Comparison of ENCODE assay signal across 15 mouse cellular contexts in genomic region chr3:8006708-8007395, GRCm38 (mm10).
DNase-seq lines count a peak whose midpoint lies in the region; ATAC-seq and TF ChIP-seq lines count a peak whose summit lies in the region.
"Had no signal": no experiment of that assay in that cellular context is flagged by ENCODE, and none has a peak within 500 bp of the region (broad histone marks: within the 10 kb centered on the region; RNA-seq: fewer than 3 reads in every experiment).

No protein-coding gene starts in this region.

- no peaks in the 10 kb centered on the region for H3K36me3 ChIP-seq in intestine, embryonic 15.5 days
- H3K36me3 ChIP-seq in kidney, postnatal 0 days (ENCODE audit: insufficient read depth, low read length): no peaks in the 10 kb centered on the region
- no peaks in the 10 kb centered on the region for H3K36me3 ChIP-seq in stomach, postnatal 0 days (ENCODE audit: control insufficient read depth, insufficient read depth, low read length)
- H3K36me3 ChIP-seq in hindbrain, postnatal 0 days (ENCODE audit: insufficient read depth, low read length): no peaks in the 10 kb centered on the region
- H3K36me3 ChIP-seq: heart, embryonic 12.5 days; hindbrain, embryonic 12.5 days had no signal

- no peak overlapping the region for H3K27ac ChIP-seq in intestine, embryonic 15.5 days
- 0 out of 2 replicates have a peak overlapping the region, but pooled peaks have one; percentile 31 for H3K27ac ChIP-seq in kidney, postnatal 0 days
- no peak overlapping the region for H3K27ac ChIP-seq in stomach, postnatal 0 days (replicated peaks)
- H3K27ac ChIP-seq in hindbrain, postnatal 0 days: no peak overlapping the region
- H3K27ac ChIP-seq: hindbrain, embryonic 12.5 days had no signal

- no peaks in the 10 kb centered on the region for H3K9me3 ChIP-seq in intestine, embryonic 15.5 days
- no peaks in the 10 kb centered on the region for H3K9me3 ChIP-seq in kidney, postnatal 0 days (replicated peaks; ENCODE audit: low read length)
- no peaks in the 10 kb centered on the region for H3K9me3 ChIP-seq in stomach, postnatal 0 days (ENCODE audit: control insufficient read depth, low read length)
- H3K9me3 ChIP-seq in hindbrain, postnatal 0 days (ENCODE audit: low read length): no peaks in the 10 kb centered on the region
- H3K9me3 ChIP-seq: heart, embryonic 12.5 days; hindbrain, embryonic 12.5 days had no signal

- H3K4me3 ChIP-seq in intestine, embryonic 15.5 days (replicated peaks): no peak overlapping the region
- no peak overlapping the region for H3K4me3 ChIP-seq in kidney, postnatal 0 days (replicated peaks; ENCODE audit: low read depth, low read length)
- no peak overlapping the region for H3K4me3 ChIP-seq in stomach, postnatal 0 days (ENCODE audit: low read depth, low read length)
- no peak overlapping the region for H3K4me3 ChIP-seq in hindbrain, postnatal 0 days (ENCODE audit: low read length)
- H3K4me3 ChIP-seq: heart, embryonic 12.5 days; hindbrain, embryonic 12.5 days had no signal

- no peak for TF ChIP-seq CTCF in kidney, postnatal 0 days (IDR thresholded peaks at IDR 0.05; ENCODE audit: low read depth)
- no peak for TF ChIP-seq CTCF in stomach, postnatal 0 days (IDR thresholded peaks at IDR 0.05; ENCODE audit: low read depth)
- TF ChIP-seq CTCF in hindbrain, postnatal 0 days (IDR thresholded peaks at IDR 0.05; ENCODE audit: low read depth): no peak

- H3K27me3 ChIP-seq in intestine, embryonic 15.5 days (replicated peaks): no peaks in the 10 kb centered on the region
- H3K27me3 ChIP-seq in kidney, postnatal 0 days (ENCODE audit: insufficient read depth, low read length): no peaks in the 10 kb centered on the region
- no peaks in the 10 kb centered on the region for H3K27me3 ChIP-seq in stomach, postnatal 0 days (ENCODE audit: control insufficient read depth, insufficient read depth, low read length)
- H3K27me3 ChIP-seq in hindbrain, postnatal 0 days (ENCODE audit: insufficient read depth, low read length): no peaks in the 10 kb centered on the region
- H3K27me3 ChIP-seq: heart, embryonic 12.5 days; hindbrain, embryonic 12.5 days had no signal

- 54% methylated on average over 10 of the region's 10 CpGs for WGBS in intestine, embryonic 15.5 days
- WGBS in kidney, postnatal 0 days: 48% methylated on average over 10 of the region's 10 CpGs
- 51% methylated on average over 10 of the region's 10 CpGs for WGBS in stomach, postnatal 0 days
- 72% methylated on average over 10 of the region's 10 CpGs for WGBS in hindbrain, postnatal 0 days

- 0 out of 2 replicates have a peak overlapping the region, but pooled peaks have one; percentile 18 for H3K4me2 ChIP-seq in intestine, embryonic 15.5 days (replicated peaks)
- H3K4me2 ChIP-seq in kidney, postnatal 0 days (ENCODE audit: low read length): peak overlapping the region; percentile 16; the same call in 1 of the 2 replicates
- no peak overlapping the region for H3K4me2 ChIP-seq in stomach, postnatal 0 days (replicated peaks; ENCODE audit: low read depth)
- no peak overlapping the region for H3K4me2 ChIP-seq in hindbrain, postnatal 0 days (ENCODE audit: low read depth, low read length)
- H3K4me2 ChIP-seq: heart, embryonic 12.5 days; hindbrain, embryonic 12.5 days had no signal

- peak; percentile 9 for DNase-seq in embryo, embryonic 10 days (ENCODE audit: low spot score)
- DNase-seq in embryo, embryonic 9.5 days (ENCODE audit: extremely low spot score): no peak
- DNase-seq in kidney, postnatal 0 days (ENCODE audit: low spot score): peak; percentile 41
- DNase-seq in stomach, postnatal 0 days (ENCODE audit: low spot score): peak; percentile 15
- DNase-seq in hindbrain, postnatal 0 days (ENCODE audit: low spot score): no peak
- DNase-seq in urinary bladder, adult 2 months (ENCODE audit: low spot score): no peak
- no peak for DNase-seq in c-Kit-positive CD71-positive TER-119-positive erythroid progenitor cells, embryonic 14.5 days (ENCODE audit: low spot score)
- DNase-seq: cerebellum, adult 8-10 months; gastrocnemius, postnatal 14 days; layer of hippocampus, adult 9-11 months; lung, adult 2 months; right cerebral cortex, postnatal 25 days had no signal

- H3K4me1 ChIP-seq in intestine, embryonic 15.5 days (replicated peaks): no peaks in the 10 kb centered on the region
- H3K4me1 ChIP-seq in kidney, postnatal 0 days (replicated peaks; ENCODE audit: insufficient read depth, low read length): no peaks in the 10 kb centered on the region
- H3K4me1 ChIP-seq in stomach, postnatal 0 days (replicated peaks; ENCODE audit: control insufficient read depth, insufficient read depth): no peaks in the 10 kb centered on the region
- no peaks in the 10 kb centered on the region for H3K4me1 ChIP-seq in hindbrain, postnatal 0 days (ENCODE audit: insufficient read depth, low read length)
- H3K4me1 ChIP-seq: heart, embryonic 12.5 days; hindbrain, embryonic 12.5 days had no signal

- peak; percentile 93 for ATAC-seq in intestine, embryonic 15.5 days
- peak; percentile 93 for ATAC-seq in kidney, postnatal 0 days (replicated peaks; ENCODE audit: low FRiP score, low read depth)
- no peak for ATAC-seq in stomach, postnatal 0 days (ENCODE audit: low FRiP score, low TSS enrichment)
- no peak for ATAC-seq in hindbrain, postnatal 0 days

- no peak for TF ChIP-seq EP300 in stomach, postnatal 0 days (optimal IDR thresholded peaks at IDR 0.05)

- no peak overlapping the region for H3K9ac ChIP-seq in intestine, embryonic 15.5 days
- no peak overlapping the region for H3K9ac ChIP-seq in kidney, postnatal 0 days (ENCODE audit: low read depth, low read length)
- H3K9ac ChIP-seq in stomach, postnatal 0 days (ENCODE audit: low read length): no peak overlapping the region
- no peak overlapping the region for H3K9ac ChIP-seq in hindbrain, postnatal 0 days (replicated peaks; ENCODE audit: low read length)
- H3K9ac ChIP-seq: heart, embryonic 12.5 days; hindbrain, embryonic 12.5 days had no signal

Comparison
In these comparisons a context has a peak if more than half of its experiments do, and no peak if none do; other contexts are left out.
1. DNase-seq: peak in embryo, embryonic 10 days (single experiment), kidney, postnatal 0 days (single experiment) and stomach, postnatal 0 days (single experiment); none in embryo, embryonic 9.5 days (single experiment), hindbrain, postnatal 0 days (single experiment), urinary bladder, adult 2 months (single experiment) and c-Kit-positive CD71-positive TER-119-positive erythroid progenitor cells, embryonic 14.5 days (single experiment).
2. ATAC-seq: peak in intestine, embryonic 15.5 days (single experiment) and kidney, postnatal 0 days (single experiment); none in stomach, postnatal 0 days (single experiment) and hindbrain, postnatal 0 days (single experiment).
3. H3K4me2 ChIP-seq: peak in intestine, embryonic 15.5 days (single experiment) and kidney, postnatal 0 days (single experiment); none in stomach, postnatal 0 days (single experiment) and hindbrain, postnatal 0 days (single experiment).